Mouse (Mus musculus): ENCODE measurements at regions not wholly inside any gene's neighbourhood (a gene's known extent, or its start where the extent isn't known, plus 50 kb on each side); places are given as distances from the start of the nearest gene placed in this dataset.

DNA sequence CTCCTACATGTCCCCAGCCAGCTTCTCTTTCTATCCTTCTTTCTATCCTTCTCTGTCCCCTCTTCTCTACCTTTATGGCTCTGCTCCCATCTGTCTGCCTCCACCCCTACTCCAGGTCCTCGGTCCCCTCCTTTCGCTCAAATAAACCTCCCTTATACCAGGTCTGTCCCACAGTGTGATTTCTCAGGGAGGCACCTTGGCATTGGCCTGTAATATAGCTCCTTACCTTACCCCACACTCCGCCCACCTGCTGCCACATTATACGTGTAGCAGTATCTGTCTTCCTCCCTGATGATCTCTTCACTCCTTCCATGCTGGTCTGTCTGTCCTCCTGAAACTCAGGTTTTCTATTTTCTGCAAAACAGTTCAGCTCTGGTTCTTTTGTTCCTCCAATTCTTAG is 339.1 kb upstream of the Jmjd1c start:
- no peak for TF ChIP-seq POLR2A (IDR thresholded peaks at IDR 0.05; ENCODE audit: insufficient read depth, low read depth, low read length)
- no peak for TF ChIP-seq CTCF (IDR thresholded peaks at IDR 0.05; ENCODE audit: insufficient read depth, low read depth, low read length)
